Mouse (Mus musculus) telencephalon, adult 2 months (tissue): Measurements from ENCODE around the gene Sytl2.

Experiments
- DNase-seq: peaks from one replicate; pipeline ENCODE4 v3.0.0-alpha.2; 2011; ENCODE audit warnings: low read depth, low spot score

The Sytl2 gene

GRCm38 (mm10) chr7:90308003-90308402 is 6.0 kb downstream of the Sytl2 start:
- DNase-seq, result peak; percentile 31

DNA sequence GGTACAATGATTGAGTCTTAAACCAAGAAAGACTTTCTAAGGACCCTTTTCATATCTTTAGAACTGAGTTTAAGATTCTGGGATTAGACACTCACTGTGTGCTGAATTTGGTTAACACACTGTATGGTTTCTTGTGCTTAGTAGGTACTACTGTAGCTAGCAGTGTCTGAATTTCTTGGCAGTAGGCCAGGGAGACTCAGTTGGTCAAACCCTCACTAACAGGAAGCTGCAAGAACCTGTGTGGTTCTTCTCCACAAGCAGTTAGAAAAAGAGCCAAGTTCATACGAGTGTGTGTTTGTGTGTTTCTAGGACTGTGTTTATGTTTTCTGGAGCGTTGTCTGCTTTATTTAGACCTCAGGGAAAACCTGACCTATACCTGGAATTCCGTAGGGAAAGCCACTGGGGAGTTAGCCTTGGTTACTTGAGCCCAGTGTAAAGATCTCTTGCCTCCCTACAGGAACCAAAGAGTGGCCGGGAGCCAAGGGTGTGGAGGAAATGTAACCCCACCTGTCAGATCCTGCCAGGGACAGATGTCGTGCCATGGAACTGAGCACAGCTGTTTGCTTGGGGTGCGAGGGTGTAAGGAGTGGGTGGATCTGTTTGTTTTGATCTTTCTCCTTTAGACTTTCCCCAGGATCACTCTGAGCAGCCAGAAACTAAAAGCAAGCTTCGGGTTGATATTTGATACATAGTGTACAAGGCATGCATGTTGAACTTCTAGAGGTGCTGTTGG is 10.3 kb downstream of the Sytl2 start:
- DNase-seq, result no peak

GRCm38 (mm10) chr7:90313421-90313820 is 11.4 kb downstream of the Sytl2 start:
- DNase-seq, result no peak

DNA sequence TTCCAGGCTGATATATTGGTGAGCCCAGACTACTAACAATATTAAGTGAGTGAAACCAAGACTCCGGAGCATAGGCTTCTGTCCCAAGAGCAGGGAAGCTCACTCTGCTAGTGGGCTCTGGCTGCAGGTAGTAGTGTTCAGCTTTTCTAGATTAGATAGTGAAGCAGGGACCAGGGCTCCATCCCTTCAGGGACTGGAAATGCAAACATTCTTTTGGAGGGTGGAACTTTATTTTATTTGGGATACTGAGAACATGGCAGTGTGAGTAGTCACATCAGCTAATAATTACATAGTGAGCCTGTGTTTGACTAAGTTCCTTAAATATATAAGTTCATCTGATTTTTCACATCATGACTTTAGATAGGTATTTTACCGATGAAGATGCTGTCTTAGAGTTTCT is 14.8 kb downstream of the Sytl2 start:
- no peak for DNase-seq

DNA sequence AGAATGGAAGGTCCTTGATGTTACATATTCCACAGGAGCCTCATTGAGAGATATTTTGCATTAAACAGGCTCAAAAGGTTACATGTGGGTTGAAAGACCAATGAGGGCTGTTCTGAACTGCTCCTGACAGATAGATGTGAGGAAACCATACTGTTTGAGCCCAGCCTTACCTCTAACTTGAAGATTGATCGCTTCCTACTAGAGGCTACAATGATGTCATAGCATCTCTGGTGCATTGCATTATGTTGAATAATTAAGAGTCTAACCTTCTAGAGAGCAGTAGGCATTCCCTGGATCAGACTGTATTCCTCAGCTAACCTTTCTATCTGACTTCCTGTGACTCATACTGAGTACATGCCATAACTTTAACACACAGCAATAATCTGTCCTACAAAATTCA is 17.4 kb downstream of the Sytl2 start:
- DNase-seq, result no peak

DNA sequence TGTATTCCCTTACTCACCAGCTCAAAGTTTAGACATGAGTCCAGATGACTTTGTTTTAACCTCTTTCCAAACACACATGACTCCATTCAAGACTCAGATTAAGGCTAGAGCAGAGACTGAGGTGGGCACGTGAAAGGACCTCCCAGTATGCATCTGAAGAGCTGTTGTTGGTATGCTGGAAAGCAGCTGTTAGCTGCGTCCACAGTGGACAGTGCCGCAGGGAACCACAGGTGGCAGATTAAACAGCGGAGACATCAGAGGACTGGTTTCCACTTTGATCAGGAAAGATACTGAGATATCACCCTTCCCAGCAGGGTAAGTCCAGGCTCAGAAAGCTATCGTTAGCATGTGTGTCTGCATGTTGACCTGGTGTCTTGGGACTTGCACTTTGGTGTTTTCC is 18.1 kb downstream of the Sytl2 start:
- DNase-seq, result no peak

GRCm38 (mm10) chr7:90325166-90325565 is 23.1 kb downstream of the Sytl2 start:
- no peak for DNase-seq

DNA sequence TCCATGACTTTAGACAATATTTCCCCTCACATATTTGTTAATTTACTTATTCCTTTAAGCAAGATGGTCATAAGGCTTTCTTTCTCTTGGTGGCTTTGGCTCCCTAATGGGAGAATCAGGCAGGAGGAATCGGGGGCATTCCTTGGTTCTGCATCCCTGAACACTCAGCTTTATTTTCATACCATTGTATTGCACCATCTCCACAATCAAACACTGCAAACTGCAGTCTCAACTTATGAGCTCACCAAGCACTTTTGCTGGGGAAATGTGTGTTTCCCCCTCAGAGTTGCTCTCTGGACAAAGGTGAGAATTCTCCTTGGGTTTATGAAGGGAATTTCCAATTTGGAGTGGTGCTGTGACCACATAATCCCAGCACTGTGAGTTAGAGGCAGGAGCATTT is 28.1 kb downstream of the Sytl2 start:
- no peak for DNase-seq

DNA sequence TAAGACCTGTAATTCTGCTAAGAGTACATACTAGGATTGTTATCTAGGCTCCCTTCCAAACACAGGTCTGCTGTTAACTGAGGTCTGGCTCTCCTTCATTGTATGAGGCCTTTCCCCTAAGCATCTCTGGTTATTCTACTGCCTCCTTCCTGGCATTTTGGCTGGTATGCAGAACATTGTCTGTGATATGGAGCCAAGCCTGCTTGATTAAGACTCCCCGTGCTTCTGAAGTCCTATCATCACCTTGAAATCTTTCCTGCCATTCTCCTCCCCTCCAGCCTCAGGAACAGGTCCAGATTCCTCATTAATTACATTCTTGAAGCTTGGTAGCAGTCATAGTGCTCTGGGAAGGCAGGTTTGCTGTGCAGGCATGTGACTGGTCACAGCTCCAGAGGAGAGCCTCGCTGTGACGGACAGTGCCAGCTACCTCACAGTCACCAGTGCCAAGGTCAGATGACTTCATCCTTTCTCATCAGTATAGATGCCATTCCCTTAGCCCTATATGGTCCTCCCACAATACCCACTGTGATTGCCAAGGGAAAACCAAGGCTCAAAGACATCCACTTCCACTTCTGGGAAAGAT is 30.5 kb downstream of the Sytl2 start:
- DNase-seq, result no peak

GRCm38 (mm10) chr7:90334362-90334761 is 32.3 kb downstream of the Sytl2 start:
- peak; percentile 21 for DNase-seq

DNA sequence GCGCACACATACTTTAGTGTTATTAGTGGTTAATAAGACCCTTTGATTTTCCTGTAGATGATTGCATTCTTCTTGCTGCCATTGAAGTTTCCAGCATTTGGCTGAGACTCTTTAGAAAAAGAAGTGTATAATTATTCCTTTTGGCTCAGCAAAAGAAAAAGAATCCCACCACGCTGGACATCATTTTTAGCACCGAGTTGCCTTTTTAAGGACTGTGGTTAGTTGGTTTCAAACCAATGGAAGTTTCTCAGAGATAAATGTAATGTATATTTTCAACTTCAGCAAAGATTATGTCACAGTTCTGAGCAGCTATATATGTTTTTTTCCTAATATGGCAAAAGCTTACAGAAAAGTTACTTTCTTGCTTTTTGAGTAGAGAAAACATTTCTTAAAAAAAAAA is 32.8 kb downstream of the Sytl2 start:
- DNase-seq, result peak; percentile 55

DNA sequence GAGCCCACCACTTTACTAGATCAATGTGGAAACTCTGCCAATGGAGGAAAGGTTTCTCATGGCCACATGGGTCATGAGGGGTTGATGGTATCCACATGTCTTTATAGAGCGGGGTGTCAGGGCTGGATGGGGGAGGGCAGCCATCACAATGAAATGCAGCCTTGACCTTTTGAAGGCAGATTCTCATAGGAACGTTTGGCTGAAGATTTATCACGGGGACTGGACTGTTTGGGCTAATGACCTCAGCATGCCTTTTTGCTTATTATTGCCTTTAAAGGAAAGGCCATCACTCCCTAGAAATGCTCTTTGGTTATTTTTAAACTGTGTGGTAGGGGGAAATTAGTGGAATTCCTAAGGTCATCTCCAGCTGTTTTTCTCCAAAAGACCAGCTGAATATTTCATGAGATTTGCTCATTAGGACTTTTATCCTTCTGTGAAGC is 33.7 kb downstream of the Sytl2 start:
- no peak for DNase-seq

DNA sequence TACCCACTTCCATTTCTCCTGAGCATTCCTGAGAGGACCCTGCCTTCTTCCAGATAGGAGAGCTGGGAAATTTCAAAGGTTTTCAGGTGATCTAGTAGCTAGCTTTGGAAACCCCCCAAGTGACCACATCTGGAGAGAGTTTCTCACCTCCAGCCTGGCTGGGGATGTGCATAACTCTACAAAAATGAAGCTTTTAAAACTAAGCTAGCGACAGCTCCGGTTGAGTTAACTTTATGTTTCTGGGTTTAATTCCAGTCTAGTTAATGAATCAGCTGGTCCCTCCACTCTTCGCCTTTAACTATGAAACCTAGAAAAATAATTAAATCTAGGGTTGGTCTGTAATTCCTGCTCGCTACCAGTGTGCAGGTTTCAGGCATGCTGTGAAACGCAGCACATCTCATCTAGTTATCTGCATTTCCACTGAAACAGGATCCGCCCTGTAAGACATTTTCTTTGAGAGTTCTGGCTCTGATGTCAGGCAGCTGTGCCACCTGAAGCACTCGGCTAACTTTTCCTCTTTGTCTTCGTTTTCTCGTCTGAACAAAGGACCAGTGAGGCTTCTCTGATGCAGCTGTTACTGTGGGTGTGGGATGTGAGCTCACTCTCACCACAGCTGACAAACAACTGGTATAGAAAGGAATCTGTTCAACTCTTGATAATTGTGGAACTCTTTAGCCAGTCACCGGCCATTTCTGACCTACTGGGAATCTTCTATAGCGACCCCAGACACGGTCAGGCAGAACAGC is 39.3 kb downstream of the Sytl2 start:
- DNase-seq, result peak; percentile 33

DNA sequence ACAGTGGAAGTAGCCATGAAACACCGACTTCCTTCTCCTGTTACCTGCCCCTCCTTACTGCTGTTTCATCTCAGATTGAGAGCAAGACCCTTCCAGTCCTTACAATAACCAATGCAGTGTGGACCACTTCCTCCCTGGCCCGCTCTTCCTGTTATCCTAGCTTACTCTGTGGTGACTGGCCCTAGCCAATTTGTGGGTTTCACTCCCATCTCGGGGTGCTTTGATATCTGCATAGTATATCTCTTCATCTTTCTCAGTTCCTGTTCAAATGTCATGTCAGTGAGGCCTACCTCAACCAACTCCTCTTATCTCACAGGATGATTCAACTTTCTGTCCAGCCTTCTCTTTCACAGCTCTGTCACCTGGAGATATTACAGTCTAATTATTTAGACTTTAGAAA is 42.9 kb downstream of the Sytl2 start:
- no peak for DNase-seq

- DNase-seq, result no peak
Observed at GRCm38 (mm10) chr7:90347779-90348437, 45.9 kb downstream of the Sytl2 start.

- DNase-seq, result peak; percentile 76
Observed at GRCm38 (mm10) chr7:90349014-90349413, 47.0 kb downstream of the Sytl2 start.

GRCm38 (mm10) chr7:90352183-90352582 is 50.1 kb downstream of the Sytl2 start:
- no peak for DNase-seq

- no peak for DNase-seq
Observed at GRCm38 (mm10) chr7:90353488-90354228, 51.6 kb downstream of the Sytl2 start.

DNA sequence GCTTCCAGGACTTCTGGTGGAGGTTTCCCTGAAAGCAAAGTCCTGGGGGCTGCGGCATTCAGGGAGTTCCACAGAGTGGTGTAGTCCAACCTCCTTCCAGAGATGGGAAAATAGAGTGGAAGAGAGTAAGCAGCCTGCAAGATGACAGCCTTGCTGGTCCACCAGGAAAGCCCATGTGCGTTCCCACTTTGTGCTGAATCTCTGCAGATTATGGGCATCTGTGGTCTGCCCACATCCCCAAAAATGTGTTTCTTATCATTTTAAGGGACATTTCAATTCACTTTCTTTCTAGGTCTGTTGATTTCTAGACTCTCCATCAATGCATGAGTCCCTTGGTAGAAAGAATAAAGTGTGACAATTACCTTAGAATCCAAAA is 52.2 kb downstream of the Sytl2 start:
- no peak for DNase-seq

DNA sequence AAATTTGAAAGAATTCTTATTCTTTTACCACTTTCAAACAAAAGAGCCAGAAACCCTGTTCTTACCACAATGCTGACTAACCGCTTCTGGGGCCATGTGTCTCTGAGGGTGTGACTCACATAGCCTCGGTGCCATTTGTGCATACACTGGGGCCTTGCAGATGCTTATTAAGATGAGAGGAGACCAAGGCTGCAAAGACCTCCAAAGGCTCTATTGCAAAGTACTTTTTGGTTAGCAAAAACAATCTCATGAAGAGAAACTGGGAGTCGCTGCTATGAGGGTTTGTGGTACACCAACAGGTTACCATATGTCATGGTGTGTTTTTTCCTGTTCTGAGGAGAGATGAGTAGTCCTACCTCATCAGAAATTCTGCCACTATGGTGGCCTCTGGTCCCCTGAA is 53.4 kb downstream of the Sytl2 start:
- no peak for DNase-seq

DNA sequence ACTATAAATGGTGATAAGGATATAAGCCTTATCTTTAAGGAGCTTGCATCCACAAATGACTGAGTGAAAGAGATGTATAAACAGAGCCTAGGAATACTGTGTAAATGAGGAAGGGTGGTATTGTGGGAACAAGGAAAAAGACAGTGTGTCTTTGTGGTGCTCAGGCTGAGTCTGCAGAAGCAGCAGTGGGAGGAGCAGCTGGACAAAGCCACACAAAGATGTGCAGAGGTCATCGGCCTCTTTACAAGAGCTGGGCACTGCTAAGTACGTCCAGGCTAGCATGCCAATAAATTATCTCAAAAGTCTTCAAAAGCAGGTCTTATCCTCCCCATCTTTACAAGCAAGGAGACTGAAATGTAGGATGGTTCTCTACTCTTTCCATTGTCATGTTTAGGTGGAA is 53.9 kb downstream of the Sytl2 start:
- DNase-seq, result no peak

GRCm38 (mm10) chr7:90362788-90363187 is 60.7 kb downstream of the Sytl2 start:
- DNase-seq, result no peak
